Comparison of ENCODE assay signal across 22 mouse cellular contexts in the genomic region with DNA sequence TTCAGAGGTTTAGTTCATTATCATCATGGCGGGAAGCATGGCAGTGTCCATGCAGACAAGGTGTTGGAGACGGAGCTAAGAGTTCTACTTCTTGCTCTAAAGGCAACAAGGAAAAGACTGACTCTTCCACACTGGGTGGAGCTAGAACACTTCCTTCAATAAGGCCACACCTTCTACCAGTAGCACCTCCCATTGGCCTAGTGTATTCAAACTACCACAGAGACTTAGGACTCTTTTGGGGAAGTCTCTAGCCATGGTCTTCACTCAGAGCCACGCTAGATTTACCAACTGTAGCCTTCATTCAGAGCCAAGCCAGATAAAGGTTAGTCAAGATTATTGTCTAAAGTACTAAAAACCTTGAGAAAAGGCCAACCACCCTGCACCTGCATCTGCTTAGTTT. TPM values are rescaled to one million over a fixed set of nuclear protein-coding genes. Genes with fewer than 3 reads are reported as not detected.
A peak's percentile ranks its signal among the peaks of the same experiment; 100 is the strongest.
DNase-seq lines count a peak whose midpoint lies in the region; TF ChIP-seq lines count a peak whose summit lies in the region.
"Had no signal": no experiment of that assay in that cellular context is flagged by ENCODE, and none has a peak within 500 bp of the region (broad histone marks: within the 10 kb centered on the region; RNA-seq: fewer than 3 reads in every experiment).

No protein-coding gene starts in this region.

- TF ChIP-seq CTCF in heart, adult 2 months (IDR thresholded peaks at IDR 0.05): no peak
- no peak for TF ChIP-seq CTCF in layer of hippocampus, adult 2 months (conservative IDR thresholded peaks at IDR 0.05)

- peaks cover 4% of the 10 kb centered on the region for H3K79me2 ChIP-seq in heart, adult 2 months (replicated peaks; ENCODE audit: control insufficient read depth, insufficient read depth, low read length)

- DNase-seq in heart, embryonic 10.5 days (ENCODE audit: low spot score): peak; percentile 20
- no peak for DNase-seq in heart, adult 2 months
- peak; percentile 57 for DNase-seq in 416B (ENCODE audit: low read depth)
- DNase-seq in MEL-GATA-1-ER (ENCODE audit: extremely low read depth, low read depth): peak; percentile 93
- DNase-seq in lung, postnatal 36 days: peak; percentile 61
- no peak for DNase-seq in layer of hippocampus, adult 18-20 months (ENCODE audit: low spot score in 2 of 2)
- DNase-seq in thymus, postnatal 10 days (ENCODE audit: low spot score in 2 of 2): no peak
- DNase-seq in layer of hippocampus, adult 2 months (ENCODE audit: low spot score in 2 of 2): no peak
- DNase-seq: cerebellum, adult 9-11 months; gastrocnemius, postnatal 14 days; heart, postnatal 36 days; kidney, adult 2 months; midbrain, embryonic 14.5 days; right cerebral cortex, adult 18-20 months; thymus, adult 2 months had no signal

- TF ChIP-seq POLR2A in heart, adult 2 months (IDR thresholded peaks at IDR 0.05; ENCODE audit: insufficient read depth, low read depth, low read length): no peak

- intact Hi-C loops in heart, adult 2 months (cut with DNase I): no loop called here

- no peak overlapping the region for H3K27ac ChIP-seq in heart, embryonic 10.5 days
- no peak overlapping the region for H3K27ac ChIP-seq in heart, adult 2 months
- H3K27ac ChIP-seq in layer of hippocampus, adult 2 months: no peak overlapping the region
- H3K27ac ChIP-seq: forebrain, embryonic 13.5 days; heart, embryonic 13.5 days; hindbrain, postnatal 0 days; left cerebral cortex, adult 2 months; limb, embryonic 10.5 days; liver, embryonic 15.5 days; stomach, embryonic 15.5 days had no signal

- no peak for TF ChIP-seq EP300 in heart, adult 2 months (IDR thresholded peaks at IDR 0.05; ENCODE audit: insufficient read depth, low read depth, low read length)

- H3K9ac ChIP-seq in heart, adult 2 months (ENCODE audit: low read depth, low read length): no peak overlapping the region
- H3K9ac ChIP-seq: forebrain, embryonic 13.5 days; heart, embryonic 13.5 days; liver, embryonic 15.5 days; stomach, embryonic 15.5 days had no signal

- H3K4me3 ChIP-seq in heart, embryonic 10.5 days: no peak overlapping the region
- H3K4me3 ChIP-seq in heart, adult 2 months: no peak overlapping the region
- no peak overlapping the region for H3K4me3 ChIP-seq in layer of hippocampus, adult 2 months
- H3K4me3 ChIP-seq: forebrain, embryonic 13.5 days; heart, embryonic 13.5 days; left cerebral cortex, adult 2 months; limb, embryonic 10.5 days; liver, embryonic 15.5 days; stomach, embryonic 15.5 days had no signal

- 80% methylated on average over 3 of the region's 3 CpGs for WGBS in heart, embryonic 10.5 days
- 89% methylated on average over 3 of the region's 3 CpGs for WGBS in heart, adult 2 months

- no peaks in the 10 kb centered on the region for H3K27me3 ChIP-seq in heart, embryonic 10.5 days (ENCODE audit: insufficient read depth, poor library complexity, severe bottlenecking)
- H3K27me3 ChIP-seq in heart, adult 2 months (ENCODE audit: control insufficient read depth, insufficient read depth, low read length): no peaks in the 10 kb centered on the region
- H3K27me3 ChIP-seq: forebrain, embryonic 13.5 days; heart, embryonic 13.5 days; liver, embryonic 15.5 days; stomach, embryonic 15.5 days had no signal

- H3K36me3 ChIP-seq in heart, embryonic 10.5 days: peaks cover 5% of the 10 kb centered on the region
- H3K36me3 ChIP-seq in heart, adult 2 months (ENCODE audit: control insufficient read depth, insufficient read depth, low read length): peaks cover 2% of the 10 kb centered on the region; the same call in 1 of the 2 replicates
- H3K36me3 ChIP-seq: liver, embryonic 15.5 days had no signal

- no peaks in the 10 kb centered on the region for H3K9me3 ChIP-seq in heart, embryonic 10.5 days
- H3K9me3 ChIP-seq: forebrain, embryonic 13.5 days; heart, embryonic 13.5 days; limb, embryonic 10.5 days; liver, embryonic 15.5 days; stomach, embryonic 15.5 days had no signal

- H3K4me1 ChIP-seq in heart, embryonic 10.5 days: peaks cover 12% of the 10 kb centered on the region
- peaks cover 3% of the 10 kb centered on the region for H3K4me1 ChIP-seq in heart, adult 2 months (ENCODE audit: control insufficient read depth, insufficient read depth, low read length)

RNA-seq across cellular contexts. Expression of gene Acad8, which starts 2.3 kb away (rescaled TPM):
- 40.5 and 42.2 TPM in 2 replicates for polyA plus RNA-seq in heart, embryonic 10.5 days (2016; fragmentation: Nextera tagmentation; extraction: Ambion mirVana)
- total RNA-seq in heart, adult 2 months (2021): 10 to 100 TPM; 51.6 to 56.3 TPM
- polyA plus RNA-seq in heart, adult 2 months (2012; rRNA removed): 32.0 and 57.6 TPM in 2 replicates
- 10 to 100 TPM; 41.0 to 41.2 TPM for total RNA-seq in layer of hippocampus, adult 18-20 months (2021)
- 10 to 100 TPM; 37.6 to 40.7 TPM for total RNA-seq in layer of hippocampus, adult 2 months (2021)

RNA-seq across cellular contexts. Expression of gene Thyn1, which starts 2.4 kb away (rescaled TPM):
- 125 and 145 TPM in 2 replicates for polyA plus RNA-seq in heart, embryonic 10.5 days (2016; fragmentation: Nextera tagmentation; extraction: Ambion mirVana)
- 10 to 100 TPM; 23.8 to 25.4 TPM for total RNA-seq in heart, adult 2 months (2021)
- 7.6 and 15.1 TPM in 2 replicates for polyA plus RNA-seq in heart, adult 2 months (2012; rRNA removed)
- total RNA-seq in layer of hippocampus, adult 18-20 months (2021): 100 to 1,000 TPM in 1 of 2 experiments, 10 to 100 TPM in 1; 92.7 to 100 TPM
- total RNA-seq in layer of hippocampus, adult 2 months (2021): 100 to 1,000 TPM in 1 of 2 experiments, 10 to 100 TPM in 1; 98.7 to 107 TPM

RNA-seq across cellular contexts. Expression of gene Vps26b, which starts 32.8 kb away (rescaled TPM):
- 23.3 and 30.8 TPM in 2 replicates for polyA plus RNA-seq in heart, embryonic 10.5 days (2016; fragmentation: Nextera tagmentation; extraction: Ambion mirVana)
- 10 to 100 TPM; 26.7 to 27.3 TPM for total RNA-seq in heart, adult 2 months (2021)
- polyA plus RNA-seq in heart, adult 2 months (2012; rRNA removed): 16.9 and 26.7 TPM in 2 replicates
- total RNA-seq in layer of hippocampus, adult 18-20 months (2021): 100 to 1,000 TPM; 109 to 111 TPM
- 100 to 1,000 TPM; 106 to 111 TPM for total RNA-seq in layer of hippocampus, adult 2 months (2021)

RNA-seq across cellular contexts. Expression of gene Ncapd3, which starts 32.9 kb away (rescaled TPM):
- 28.3 and 29.4 TPM in 2 replicates for polyA plus RNA-seq in heart, embryonic 10.5 days (2016; fragmentation: Nextera tagmentation; extraction: Ambion mirVana)
- 1 to 10 TPM; 8.5 to 9.0 TPM for total RNA-seq in heart, adult 2 months (2021)
- polyA plus RNA-seq in heart, adult 2 months (2012; rRNA removed): 10.0 and 14.5 TPM in 2 replicates
- 10 to 100 TPM; 16.6 to 18.2 TPM for total RNA-seq in layer of hippocampus, adult 18-20 months (2021)
- 10 to 100 TPM; 18.8 to 19.6 TPM for total RNA-seq in layer of hippocampus, adult 2 months (2021)

Comparison
In these comparisons a context has a peak if more than half of its experiments do, and no peak if none do; other contexts are left out.
1. DNase-seq: peak in heart, embryonic 10.5 days (single experiment), 416B (single experiment), MEL-GATA-1-ER (single experiment) and lung, postnatal 36 days (single experiment); none in heart, adult 2 months (0 of 2), layer of hippocampus, adult 18-20 months (0 of 2), thymus, postnatal 10 days (0 of 2) and layer of hippocampus, adult 2 months (0 of 2).